Mouse (Mus musculus) forebrain, postnatal 0 days (tissue): ENCODE data around the gene Arid5b. TPM values are rescaled to one million over a fixed set of nuclear protein-coding genes. Genes with fewer than 3 reads are reported as not detected.

ENCODE experiments used
- ATAC-seq: fragments of 200-750 bp; cut with Nextera tagmentation; 2 replicates; pipeline ENCODE4 v1.8.0; 2017; ENCODE audit warnings: mild to moderate bottlenecking, moderate library complexity
- DNase-seq: peaks from one replicate; pipeline ENCODE4 v3.0.0-alpha.2; 2015
- H3K27ac ChIP-seq: fragments of 300-500 bp; sonication (generic); 2 replicates; pipeline ENCODE4 v1.5.1; 2014; ENCODE audit warnings: low read depth, mild to moderate bottlenecking, antibody characterized with exemption, low read length, moderate library complexity, mixed read lengths
- H3K27me3 ChIP-seq: fragments of 300-500 bp; sonication (generic); 2 replicates; pipeline ENCODE4 v1.6.1; 2014; ENCODE audit warnings: mild to moderate bottlenecking, low read length, mixed read lengths; ENCODE audit not compliant: insufficient read depth
- H3K36me3 ChIP-seq: fragments of 300-500 bp; sonication (generic); 2 replicates; pipeline ENCODE4 v1.6.1; 2014; ENCODE audit warnings: mild to moderate bottlenecking, moderate library complexity; ENCODE audit not compliant: insufficient read depth
- H3K4me1 ChIP-seq: fragments of 300-500 bp; sonication (generic); 2 replicates; pipeline ENCODE4 v1.6.1; 2014; ENCODE audit warnings: antibody characterized with exemption; ENCODE audit not compliant: insufficient read depth
- H3K4me2 ChIP-seq: fragments of 300-500 bp; sonication (generic); 2 replicates; pipeline ENCODE4 v1.6.1; 2014; ENCODE audit warnings: low read depth, mild to moderate bottlenecking, moderate library complexity
- H3K4me3 ChIP-seq: fragments of 300-500 bp; sonication (generic); 2 replicates; pipeline ENCODE4 v1.5.1; 2014; ENCODE audit warnings: low read depth, low read length, mixed read lengths
- H3K9ac ChIP-seq: fragments of 300-500 bp; sonication (generic); 2 replicates; pipeline ENCODE4 v1.6.1; 2014; ENCODE audit warnings: mild to moderate bottlenecking
- H3K9me3 ChIP-seq: fragments of 300-500 bp; sonication (generic); 2 replicates; pipeline ENCODE4 v1.6.1; 2016; ENCODE audit warnings: low read length
- CTCF ChIP-seq: sonication (generic); IDR thresholded peaks from 2 replicates; pipeline ENCODE4 v1.5.1; 2016; ENCODE audit warnings: antibody characterized with exemption, control low read depth, low read depth
- WGBS: fragments of 180-500 bp; shearing (Covaris S2); extraction: QIAGEN DNeasy Blood & Tissue Kit; methylation state at CpG from one replicate; pipeline ENCODE4 v1.1.7; 2014; 5-methylcytosine and 5-hydroxymethylcytosine counted together
- polyA plus RNA-seq: library from polyadenylated mRNA; unstranded; fragments of >200 nt; fragmentation: Nextera tagmentation; extraction: Ambion mirVana; gene quantifications from 2 replicates; pipeline ENCODE4 v1.2.1, GENCODE M21; 2015
- total RNA-seq: library from RNA; depleted of rRNA; stranded (reverse); fragments of >200 nt; gene quantifications from 2 replicates; pipeline ENCODE4 v1.2.3, GENCODE M21; 2014

Gene Arid5b
- total and polyA plus RNA-seq, 2 experiments from 2014 or later: 14.3 to 14.5 TPM

DNA sequence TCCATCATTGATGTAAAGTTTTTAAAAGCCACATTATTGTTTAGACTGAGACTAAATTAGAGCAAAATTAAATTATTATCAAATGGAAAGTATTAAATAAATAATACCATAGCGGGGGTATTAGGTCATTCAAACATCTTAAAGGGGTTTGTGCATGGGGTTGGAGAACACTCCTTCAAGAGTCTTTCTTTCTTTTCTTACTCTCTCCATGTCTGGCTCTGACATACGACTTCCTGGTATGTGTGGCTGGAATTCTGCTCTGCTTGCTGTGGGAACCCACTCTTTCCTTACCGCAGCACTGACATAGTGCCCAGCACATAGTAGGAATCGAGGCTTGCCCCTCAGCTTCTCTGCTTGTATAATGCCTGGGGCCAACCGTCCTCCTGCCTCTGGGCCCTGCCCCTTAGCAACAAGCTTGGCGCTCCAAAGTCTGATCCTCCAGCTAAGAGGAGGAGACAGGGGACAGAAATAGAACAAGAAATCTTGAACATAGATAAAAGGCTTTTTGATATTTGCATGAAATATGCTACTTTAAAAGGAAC lies 40.0 kb upstream of the Arid5b start:
- 58% methylated on average over 6 of the region's 6 CpGs for WGBS
- no peaks in the 10 kb centered on the region for H3K4me1 ChIP-seq
- H3K4me2 ChIP-seq: no peak overlapping the region
- TF ChIP-seq CTCF: no peak
- H3K27ac ChIP-seq: 0 out of 2 replicates have a peak overlapping the region, but pooled peaks have one; percentile 42
- H3K9me3 ChIP-seq: no peaks in the 10 kb centered on the region
- H3K36me3 ChIP-seq: no peaks in the 10 kb centered on the region
- H3K9ac ChIP-seq: no peak overlapping the region
- H3K4me3 ChIP-seq: no peak overlapping the region
- ATAC-seq (no peak; the same call in 1 of the 2 replicates), DNase-seq (peak; percentile 9)
- H3K27me3 ChIP-seq: no peaks in the 10 kb centered on the region

DNA sequence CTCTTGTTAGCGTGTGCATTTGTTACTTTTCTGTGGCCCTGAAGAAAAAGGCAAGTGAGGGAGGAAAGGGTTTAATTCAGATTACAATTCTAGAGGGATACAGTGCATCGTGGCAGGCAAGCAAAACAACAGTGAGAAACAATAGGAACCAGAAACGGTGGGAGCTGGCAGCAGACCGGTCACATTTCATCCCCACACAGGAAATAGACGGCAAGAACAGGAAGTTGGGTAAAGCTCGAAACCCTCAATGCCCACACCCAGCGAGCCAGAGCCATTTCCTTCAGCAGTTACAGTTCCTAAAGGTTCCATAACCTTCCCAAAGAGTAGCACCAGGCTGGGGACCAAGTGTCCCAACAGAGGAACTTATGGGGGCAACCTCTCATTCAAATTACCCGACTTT lies 34.2 kb upstream of the Arid5b start:
- Histone ChIP-seq H3K4me2 (no peak overlapping the region), H3K9ac (no peak overlapping the region), H3K4me1 (no peaks in the 10 kb centered on the region), H3K4me3 (no peak overlapping the region), H3K9me3 (no peaks in the 10 kb centered on the region), H3K27ac (no peak overlapping the region), H3K36me3 (no peaks in the 10 kb centered on the region), H3K27me3 (no peaks in the 10 kb centered on the region)
- no peak for DNase-seq
- 84% methylated on average over 8 of the region's 8 CpGs for WGBS
- no peak for TF ChIP-seq CTCF
- ATAC-seq: no peak

DNA sequence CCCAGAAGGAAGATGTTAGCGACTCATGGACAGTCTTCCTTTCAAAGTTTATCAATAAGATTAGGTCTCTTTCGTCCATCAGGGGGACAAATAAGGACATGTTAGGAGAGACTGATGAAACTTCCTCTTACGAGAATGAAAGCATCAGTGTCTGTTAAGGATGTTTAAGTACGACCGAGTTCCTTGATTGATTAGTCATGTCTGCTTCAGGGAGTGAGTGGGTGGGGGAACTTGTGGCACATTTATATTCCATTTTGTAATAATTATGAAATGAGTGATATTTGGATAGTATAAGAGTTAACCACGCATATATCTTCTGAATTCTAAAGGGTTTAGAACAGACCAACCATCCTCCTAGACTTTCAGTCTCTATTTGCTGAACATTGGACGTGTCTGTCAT lies 22.5 kb upstream of the Arid5b start:
- DNase-seq (no peak), ATAC-seq (no peak)
- H3K9me3 ChIP-seq: no peaks in the 10 kb centered on the region
- no peak overlapping the region for H3K4me2 ChIP-seq
- H3K36me3 ChIP-seq: no peaks in the 10 kb centered on the region
- no peak for TF ChIP-seq CTCF
- 87% methylated on average over 7 of the region's 7 CpGs for WGBS
- no peaks in the 10 kb centered on the region for H3K4me1 ChIP-seq
- no peaks in the 10 kb centered on the region for H3K27me3 ChIP-seq
- no peak overlapping the region for H3K27ac ChIP-seq
- H3K9ac ChIP-seq: no peak overlapping the region
- H3K4me3 ChIP-seq: no peak overlapping the region

DNA sequence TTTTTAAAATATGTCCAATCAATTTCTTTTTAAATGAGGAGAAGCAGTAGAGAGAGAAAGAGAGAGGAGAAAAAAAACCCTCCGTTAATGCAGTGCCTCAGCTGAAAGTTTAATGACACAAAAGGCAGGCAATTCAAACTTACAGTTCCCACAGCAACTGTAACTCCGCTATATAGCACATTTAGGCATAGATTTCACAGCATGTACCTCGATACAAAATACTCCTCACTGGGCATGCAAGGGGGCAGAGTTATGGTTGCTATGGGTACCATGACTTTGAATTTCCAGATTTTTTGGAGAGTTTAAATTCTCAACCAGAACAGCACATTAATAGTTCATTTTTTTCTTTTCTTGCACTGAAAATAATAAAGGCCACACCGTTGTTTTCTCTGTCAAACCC lies 10.9 kb upstream of the Arid5b start:
- ATAC-seq: peak; percentile 53
- Histone ChIP-seq H3K9ac (no peak overlapping the region), H3K4me3 (no peak overlapping the region), H3K27me3 (no peaks in the 10 kb centered on the region), H3K4me2 (no peak overlapping the region), H3K27ac (no peak overlapping the region), H3K36me3 (no peaks in the 10 kb centered on the region), H3K4me1 (no peaks in the 10 kb centered on the region), H3K9me3 (no peaks in the 10 kb centered on the region)
- TF ChIP-seq CTCF: no peak
- no peak for DNase-seq
- 48% methylated on average over 4 of the region's 4 CpGs for WGBS

DNA sequence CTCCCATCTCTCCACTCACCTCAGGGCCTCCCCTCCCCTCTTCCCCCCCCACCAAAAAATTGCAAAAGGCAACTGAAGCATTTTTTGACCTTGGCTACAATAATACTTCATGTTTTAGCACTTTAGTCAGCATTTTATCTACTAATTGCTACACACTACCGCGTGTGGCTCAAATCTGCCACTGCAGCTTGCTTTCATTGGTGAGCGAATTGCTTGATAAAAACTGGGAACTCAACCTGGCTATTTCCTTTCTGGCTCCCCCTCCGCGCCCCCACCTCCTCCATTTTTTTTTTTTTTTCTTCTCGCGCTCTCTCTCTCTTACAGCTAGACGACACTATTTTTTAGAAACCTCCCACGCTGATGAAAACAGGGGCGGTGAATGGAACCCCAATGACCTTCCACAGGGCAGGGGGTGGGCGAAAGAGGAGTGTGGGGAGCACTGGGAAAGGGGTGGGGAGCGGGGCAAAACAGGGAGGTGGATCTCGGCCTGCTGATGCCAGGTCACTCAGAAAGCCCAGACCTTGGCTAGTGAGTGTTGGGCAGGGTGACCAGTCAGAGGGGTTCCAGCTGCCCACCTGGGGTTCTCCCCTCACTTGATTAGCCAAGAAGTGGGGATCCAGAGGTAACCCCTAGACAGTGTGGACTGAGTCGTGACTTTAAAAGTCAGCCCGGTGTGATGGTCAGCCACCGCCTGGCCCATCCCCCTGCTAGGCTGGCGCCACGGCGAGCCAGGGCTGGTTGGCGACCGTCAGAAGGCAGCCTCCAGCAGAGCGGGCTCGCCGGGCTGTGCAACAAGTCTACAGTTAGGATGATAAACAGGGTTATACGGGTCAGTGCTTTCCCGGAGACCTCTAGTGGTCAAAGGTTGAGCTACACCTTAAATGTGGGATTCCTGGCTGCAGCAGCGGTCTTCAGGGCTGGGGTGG lies 4.2 kb upstream of the Arid5b start:
- H3K9me3 ChIP-seq: no peaks in the 10 kb centered on the region
- WGBS: 2% methylated on average over 27 of the region's 27 CpGs
- no peak overlapping the region for H3K27ac ChIP-seq
- DNase-seq (peak; percentile 76), ATAC-seq (peak; percentile 72)
- TF ChIP-seq CTCF: peak; percentile 80
- peaks cover 9% of the 10 kb centered on the region for H3K4me1 ChIP-seq
- H3K4me2 ChIP-seq: peak overlapping the region; percentile 93
- peak overlapping the region; percentile 33 for H3K4me3 ChIP-seq
- no peaks in the 10 kb centered on the region for H3K27me3 ChIP-seq
- H3K36me3 ChIP-seq: no peaks in the 10 kb centered on the region
- peak overlapping the region; percentile 50 for H3K9ac ChIP-seq

DNA sequence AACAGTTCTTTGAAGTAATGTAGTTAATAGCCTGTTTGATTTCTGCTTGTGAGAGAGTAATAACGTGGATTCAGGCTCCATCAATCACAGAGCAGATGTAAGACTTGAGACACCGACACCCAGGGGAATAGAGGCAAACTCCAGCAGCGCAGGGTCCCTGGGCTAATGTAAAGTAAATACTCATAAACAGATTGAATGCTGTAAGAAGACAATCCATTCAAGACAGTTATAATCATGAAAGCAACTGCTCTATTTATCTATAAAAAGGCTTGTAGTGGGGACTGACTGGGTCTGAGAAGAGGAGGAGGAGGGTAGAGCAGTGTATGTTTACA lies 3.2 kb upstream of the Arid5b start:
- no peak for DNase-seq
- TF ChIP-seq CTCF: no peak
- Histone ChIP-seq H3K27me3 (no peaks in the 10 kb centered on the region), H3K4me3 (no peak overlapping the region), H3K9ac (no peak overlapping the region), H3K36me3 (no peaks in the 10 kb centered on the region), H3K27ac (no peak overlapping the region), H3K4me2 (no peak overlapping the region), H3K4me1 (peaks cover 9% of the 10 kb centered on the region), H3K9me3 (no peaks in the 10 kb centered on the region)
- 26% methylated on average over 3 of the region's 3 CpGs for WGBS
- no peak for ATAC-seq

DNA sequence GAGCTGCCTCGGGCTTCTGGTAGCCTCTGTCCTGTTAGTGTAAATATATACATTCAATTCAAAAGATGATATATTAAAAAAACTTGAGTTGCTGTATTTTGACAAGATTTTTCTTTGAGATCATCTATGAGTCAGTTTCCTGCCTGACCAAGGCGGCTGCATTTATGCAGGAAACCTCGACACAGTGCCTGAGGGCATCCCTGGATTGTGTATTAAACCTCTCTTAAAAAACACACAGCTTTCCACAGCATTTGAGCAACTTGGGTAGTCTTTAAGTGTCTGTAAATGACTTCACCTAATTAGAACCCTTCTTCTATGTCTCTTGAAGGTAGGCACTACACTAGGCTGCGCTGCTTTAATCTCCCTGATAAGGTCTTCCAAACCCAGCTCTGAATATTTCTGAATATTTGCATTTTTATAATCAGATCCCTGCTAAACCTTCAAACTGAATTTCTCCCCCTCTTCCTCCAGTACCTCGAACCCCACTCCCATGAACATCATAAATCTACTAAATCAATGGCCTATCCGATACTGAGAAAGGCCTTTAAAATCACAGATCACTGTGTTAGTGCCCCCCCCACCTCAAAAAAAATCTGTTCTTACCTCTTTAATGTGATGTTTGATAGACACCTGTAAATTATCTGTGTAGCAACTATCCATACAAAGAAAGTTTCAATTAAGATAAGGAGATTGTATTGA lies 2.7 kb upstream of the Arid5b start:
- Histone ChIP-seq H3K27me3 (no peaks in the 10 kb centered on the region), H3K4me2 (no peak overlapping the region), H3K9ac (no peak overlapping the region), H3K4me3 (no peak overlapping the region), H3K36me3 (no peaks in the 10 kb centered on the region), H3K27ac (no peak overlapping the region), H3K4me1 (peaks cover 9% of the 10 kb centered on the region), H3K9me3 (no peaks in the 10 kb centered on the region)
- ATAC-seq: no peak
- 54% methylated on average over 6 of the region's 6 CpGs for WGBS
- no peak for TF ChIP-seq CTCF
- DNase-seq: no peak
